Mouse (Mus musculus) left cerebral cortex, adult 9 months (tissue): ENCODE results near the gene Creb5.

Experiments
- DNase-seq, 2 experiments: peaks; one replicate each; pipeline ENCODE4 v3.0.0; 2022; ENCODE audit warnings: low spot score in 2 of 2

Gene Creb5

GRCm38 (mm10) chr6:53429891-53430290 lies 142.8 kb downstream of the Creb5 start:
- no peak for DNase-seq

GRCm38 (mm10) chr6:53445862-53446460 lies 158.9 kb downstream of the Creb5 start:
- DNase-seq, result no peak

- no peak for DNase-seq
Measured at GRCm38 (mm10) chr6:53447479-53447878, 160.4 kb downstream of the Creb5 start.

DNA sequence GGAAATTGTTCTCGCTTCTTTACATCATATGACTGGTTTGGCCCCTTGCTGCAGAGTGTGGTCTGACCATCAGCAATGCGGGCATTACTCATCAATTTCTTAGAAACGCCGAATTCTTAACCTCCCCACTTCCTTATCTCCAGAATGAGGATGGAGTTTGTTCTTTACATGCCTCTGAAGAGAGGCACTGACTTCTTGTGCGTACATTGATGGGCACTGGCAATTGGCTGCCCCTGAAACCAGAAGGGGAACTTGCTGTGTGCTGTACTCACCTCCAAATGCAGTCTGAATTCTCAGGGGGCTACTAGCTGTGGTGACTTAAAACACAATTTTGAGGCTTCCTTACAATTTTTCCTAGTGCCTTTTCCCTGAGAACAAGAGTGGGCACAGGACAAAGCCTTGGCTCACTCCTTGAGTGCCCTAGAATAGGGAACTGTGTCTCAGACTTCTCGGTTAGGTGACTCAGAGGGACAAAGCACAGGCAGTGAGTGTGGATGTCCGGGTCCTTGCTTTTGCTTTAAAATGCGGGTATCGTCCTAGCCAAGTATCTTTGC lies 161.3 kb downstream of the Creb5 start:
- no peak for DNase-seq

GRCm38 (mm10) chr6:53449437-53450173 lies 162.5 kb downstream of the Creb5 start:
- no peak for DNase-seq

DNA sequence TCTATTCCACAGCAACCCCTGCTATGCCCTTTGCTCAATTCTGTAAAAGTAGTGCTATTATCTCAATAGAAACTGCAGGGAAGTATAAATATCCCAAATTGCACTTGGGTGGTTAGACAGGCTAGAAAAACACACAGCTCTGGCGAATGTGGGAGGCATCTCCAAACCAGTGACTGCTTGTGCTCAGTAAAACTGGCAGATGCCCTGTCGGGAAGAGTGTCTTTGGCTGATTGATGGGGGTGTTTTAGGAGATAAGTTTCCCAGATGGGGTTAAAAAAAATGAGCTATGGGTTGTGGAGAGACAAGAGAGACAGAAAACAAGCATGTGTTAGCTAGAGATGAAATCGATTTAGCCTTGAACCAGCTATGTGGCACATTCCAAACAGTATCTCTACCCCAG lies 163.4 kb downstream of the Creb5 start:
- peak in 1 of 2 experiments; percentile 8 for DNase-seq

- no peak for DNase-seq
Measured at GRCm38 (mm10) chr6:53452240-53452639, 165.2 kb downstream of the Creb5 start.

GRCm38 (mm10) chr6:53455442-53455841 lies 168.4 kb downstream of the Creb5 start:
- DNase-seq, result no peak

- no peak for DNase-seq
Measured at GRCm38 (mm10) chr6:53456111-53456510, 169.0 kb downstream of the Creb5 start.

DNA sequence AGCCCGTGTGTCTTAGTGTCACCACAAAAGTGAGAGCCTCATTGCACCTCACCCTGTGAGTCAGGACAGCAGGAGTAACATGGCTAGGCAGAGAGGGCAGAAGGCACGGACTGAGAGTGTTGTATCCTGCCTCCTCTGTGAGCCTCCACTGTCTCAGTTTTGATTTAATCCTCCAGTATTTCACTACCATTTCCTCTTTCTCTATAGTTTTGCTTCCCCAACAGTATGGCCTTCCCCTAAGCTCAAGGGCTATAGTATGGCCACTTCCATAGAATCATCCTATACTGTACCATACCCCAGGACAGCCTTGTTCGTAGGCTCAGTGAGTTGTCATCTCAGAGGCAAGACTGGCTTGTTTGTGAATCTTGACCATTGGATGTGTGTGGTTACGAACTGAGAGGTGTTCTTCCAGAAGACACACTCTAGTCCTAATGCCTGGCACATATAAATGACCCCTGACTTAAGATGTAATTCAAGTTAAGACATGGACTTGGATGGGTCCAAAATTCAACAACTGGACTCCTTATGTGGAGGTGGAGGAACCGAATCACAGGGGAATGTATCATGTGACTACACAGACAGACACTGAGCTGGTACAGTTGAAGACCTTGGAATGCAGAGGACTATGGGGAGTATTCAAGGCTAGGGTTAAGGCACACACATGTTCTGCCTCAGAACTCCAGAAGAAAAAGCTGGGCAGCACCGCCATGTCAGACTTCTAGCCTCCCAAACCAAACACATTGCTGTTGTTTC lies 173.1 kb downstream of the Creb5 start:
- no peak for DNase-seq

DNA sequence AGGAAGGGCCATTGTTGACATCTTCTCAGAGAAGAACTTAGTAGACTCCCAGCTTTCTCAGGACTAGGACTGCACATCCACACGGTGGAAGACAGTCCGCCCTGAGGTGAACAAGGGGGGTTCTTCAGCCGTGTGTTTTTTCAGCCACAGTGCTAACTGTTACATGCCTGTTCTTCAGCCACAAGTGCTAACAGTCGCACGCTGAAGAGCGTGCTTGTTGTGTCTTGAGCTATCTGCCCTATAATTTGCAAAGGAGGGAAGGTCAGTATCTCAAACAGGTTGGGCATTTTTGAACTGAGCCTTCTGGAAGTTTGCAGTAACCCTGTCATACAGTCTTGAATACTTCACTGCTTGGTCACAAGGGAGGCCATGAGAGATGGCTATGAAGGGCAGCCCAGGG lies 174.0 kb downstream of the Creb5 start:
- DNase-seq, result no peak

DNA sequence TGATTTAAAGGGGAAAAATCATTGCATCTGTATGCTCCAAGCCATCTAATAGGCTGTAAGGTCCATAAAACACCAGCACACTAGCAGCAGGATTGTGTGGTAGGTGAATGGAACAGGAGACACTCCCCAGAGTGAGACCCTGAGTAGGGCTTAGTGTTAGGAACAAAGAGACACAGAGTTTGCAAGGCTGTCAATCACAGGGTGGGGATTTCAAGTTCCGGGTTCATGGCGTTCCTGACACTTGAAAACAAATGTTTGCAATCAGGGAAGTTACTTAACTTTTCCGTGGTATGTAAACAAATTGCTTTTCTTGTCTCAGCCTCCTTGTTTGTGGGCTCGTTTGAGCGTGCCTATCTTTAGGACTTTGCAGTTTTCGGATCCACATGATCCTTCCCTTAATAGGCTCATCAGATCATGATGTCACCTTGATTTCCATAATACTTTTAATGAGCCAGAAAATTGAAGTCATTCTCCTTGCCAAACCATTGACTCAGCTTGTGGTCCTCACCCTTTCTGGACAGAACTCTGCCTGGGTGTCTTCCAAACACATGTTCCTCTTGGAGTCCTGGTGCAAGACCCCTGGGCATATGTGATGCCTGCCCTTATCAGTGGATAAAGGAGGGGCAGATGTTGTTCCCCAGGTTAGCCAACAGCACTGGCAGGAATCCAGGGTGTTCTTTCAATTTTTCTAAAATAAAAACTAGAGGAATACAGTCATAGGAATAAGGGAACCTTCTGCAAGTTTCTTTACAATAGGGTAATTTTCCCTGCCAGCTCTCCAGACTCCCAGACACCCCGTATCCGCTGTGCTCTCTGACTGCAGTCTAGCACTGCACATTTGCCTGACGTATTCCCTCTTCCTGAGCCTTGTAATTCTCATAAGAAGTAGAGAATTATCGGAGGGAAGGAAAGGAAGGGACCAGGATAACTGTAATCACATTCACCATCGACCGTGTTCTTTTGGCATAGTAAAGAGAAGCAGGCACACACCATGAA lies 175.0 kb downstream of the Creb5 start:
- no peak for DNase-seq

DNA sequence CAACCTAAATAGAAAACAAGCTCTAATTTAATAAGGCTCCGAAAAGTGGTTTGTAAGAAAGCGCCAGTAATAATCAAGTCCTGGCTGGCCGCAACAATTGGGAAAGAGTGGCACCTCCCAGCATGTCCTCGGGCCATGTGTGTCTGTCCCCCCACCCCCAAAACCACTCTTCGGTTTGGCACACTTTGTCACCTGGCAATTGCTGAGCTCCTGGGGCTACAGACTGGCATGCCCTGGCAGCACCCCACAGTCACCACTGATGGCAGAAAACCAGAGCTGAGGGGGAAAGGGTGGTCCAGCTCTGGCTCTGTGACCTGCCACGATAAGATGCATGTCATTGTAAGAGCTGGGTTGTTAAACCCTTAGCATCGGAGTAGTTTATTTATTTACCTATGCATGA lies 175.7 kb downstream of the Creb5 start:
- no peak for DNase-seq

DNA sequence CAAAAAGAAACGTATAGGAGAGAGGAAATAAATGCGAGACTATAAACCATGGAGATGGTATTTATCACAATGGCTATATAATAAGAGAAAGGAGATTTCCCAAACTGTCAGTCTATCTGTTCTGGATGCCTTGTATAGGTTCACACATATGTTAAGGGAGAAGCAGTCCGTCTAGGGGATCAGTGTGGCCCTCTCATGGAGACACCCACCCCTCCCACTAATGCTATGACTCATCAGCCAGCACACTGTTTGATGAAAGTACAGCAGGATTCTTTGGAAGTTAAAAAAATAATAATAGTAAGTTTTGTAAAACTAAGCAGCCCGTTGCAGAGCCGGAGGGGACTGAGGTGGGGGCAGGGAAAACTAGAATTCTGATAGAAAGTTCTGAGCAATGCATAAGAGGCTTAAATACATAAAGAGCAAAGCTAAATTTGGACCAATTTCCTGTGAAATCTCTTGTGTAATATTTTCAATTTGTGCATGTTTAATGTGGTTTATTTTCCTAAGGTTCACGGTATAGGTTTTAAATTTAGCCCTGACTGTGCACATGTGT lies 176.3 kb downstream of the Creb5 start:
- no peak for DNase-seq

GRCm38 (mm10) chr6:53469204-53469603 lies 182.1 kb downstream of the Creb5 start:
- no peak for DNase-seq

DNA sequence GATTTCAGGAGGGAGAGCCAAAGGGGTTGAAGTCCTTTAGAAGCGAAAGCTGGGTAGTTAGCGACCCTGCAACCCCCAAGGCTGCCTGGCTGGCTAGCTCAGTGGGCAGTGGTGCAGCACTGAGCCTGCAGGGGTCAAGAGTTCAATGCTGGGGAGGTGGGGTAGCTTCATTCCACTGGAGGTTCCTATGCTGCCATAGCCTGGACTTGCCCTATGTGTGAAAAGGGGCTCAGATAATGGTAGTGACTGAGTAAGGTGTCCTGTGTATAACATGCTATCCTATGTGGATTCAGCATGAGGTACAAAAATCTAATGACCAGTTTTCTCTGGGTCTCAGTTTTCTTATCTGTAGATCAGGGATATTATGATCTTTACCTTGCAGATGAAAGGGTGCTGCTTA lies 182.6 kb downstream of the Creb5 start:
- DNase-seq, result no peak

DNA sequence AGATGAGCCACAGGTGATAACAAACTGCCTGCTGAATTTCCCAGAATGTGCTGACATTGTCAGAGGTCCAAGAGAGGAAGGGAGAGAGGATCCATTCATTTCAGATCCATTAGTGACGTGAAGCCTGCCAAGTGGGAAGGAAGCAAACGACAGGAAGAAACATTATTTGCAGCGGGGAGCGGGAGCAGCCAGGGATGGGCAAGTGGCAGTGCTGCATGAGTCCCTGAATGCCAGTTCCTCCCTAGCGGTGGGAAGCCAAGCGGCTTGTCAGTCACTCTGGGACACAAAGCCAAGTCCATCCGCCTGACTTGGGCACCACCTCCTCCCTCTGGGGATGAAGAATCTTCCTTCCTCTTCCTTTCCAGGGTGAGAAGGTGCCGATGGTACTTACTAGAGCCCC lies 183.5 kb downstream of the Creb5 start:
- DNase-seq, result no peak

- no peak for DNase-seq
Measured at GRCm38 (mm10) chr6:53470999-53471591, 184.0 kb downstream of the Creb5 start.

GRCm38 (mm10) chr6:53472751-53473150 lies 185.7 kb downstream of the Creb5 start:
- no peak for DNase-seq

DNA sequence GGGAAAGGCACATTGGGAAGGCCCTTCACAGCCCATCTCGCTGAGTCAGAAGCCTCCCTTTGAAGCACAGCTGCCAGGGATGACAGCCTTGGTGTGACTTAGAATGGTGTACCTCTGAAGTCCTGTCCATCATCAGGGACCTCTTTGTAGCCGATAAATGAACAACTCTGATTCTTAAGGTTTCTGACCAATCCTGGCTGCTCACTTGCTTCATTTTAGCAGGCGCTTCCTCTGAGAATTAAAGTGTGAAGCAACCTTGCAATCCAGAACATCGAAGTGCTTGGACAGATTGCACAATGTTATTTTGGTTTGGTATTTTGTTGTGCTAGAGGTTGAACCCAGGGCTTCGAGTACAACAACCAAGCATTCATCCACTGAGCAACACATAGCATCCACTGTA lies 190.4 kb downstream of the Creb5 start:
- no peak for DNase-seq

- no peak for DNase-seq
Measured at GRCm38 (mm10) chr6:53490917-53491316, 203.8 kb downstream of the Creb5 start.
